Comparison of ENCODE assay signal across 10 mouse cellular contexts in genomic region chr14:116937910-116938560, GRCm38 (mm10). TPM values are rescaled to one million over a fixed set of nuclear protein-coding genes. Genes with fewer than 3 reads are reported as not detected.
DNase-seq lines count a peak whose midpoint lies in the region; ATAC-seq and TF ChIP-seq lines count a peak whose summit lies in the region.
"Had no signal": no experiment of that assay in that cellular context is flagged by ENCODE, and none has a peak within 500 bp of the region (broad histone marks: within the 10 kb centered on the region; RNA-seq: fewer than 3 reads in every experiment).

No protein-coding gene starts in this region.

- no peaks in the 10 kb centered on the region for H3K4me1 ChIP-seq in heart, postnatal 0 days (ENCODE audit: control insufficient read depth, insufficient read depth)
- no peaks in the 10 kb centered on the region for H3K4me1 ChIP-seq in midbrain, embryonic 14.5 days (ENCODE audit: control insufficient read depth, insufficient read depth, low read length)
- H3K4me1 ChIP-seq in midbrain, embryonic 10.5 days = peaks cover 6% of the 10 kb centered on the region; the same call in 1 of the 2 replicates
- no peaks in the 10 kb centered on the region for H3K4me1 ChIP-seq in hindbrain, embryonic 16.5 days (ENCODE audit: control insufficient read depth, insufficient read depth, low read depth, low read length)
- H3K4me1 ChIP-seq: stomach, embryonic 15.5 days had no signal

- H3K9me3 ChIP-seq in heart, postnatal 0 days (replicated peaks; ENCODE audit: control insufficient read depth, low read length) = no peaks in the 10 kb centered on the region
- H3K9me3 ChIP-seq in midbrain, embryonic 14.5 days (ENCODE audit: control insufficient read depth, low read length) = no peaks in the 10 kb centered on the region
- H3K9me3 ChIP-seq in midbrain, embryonic 10.5 days (replicated peaks) = no peaks in the 10 kb centered on the region
- no peaks in the 10 kb centered on the region for H3K9me3 ChIP-seq in hindbrain, embryonic 16.5 days (ENCODE audit: control insufficient read depth, low read length)
- H3K9me3 ChIP-seq: stomach, embryonic 15.5 days had no signal

- no peak for DNase-seq in heart, postnatal 0 days (ENCODE audit: low spot score)
- DNase-seq in heart, adult 8-10 months (ENCODE audit: low spot score) = no peak
- DNase-seq in midbrain, embryonic 14.5 days = peak; percentile 73
- DNase-seq in midbrain, embryonic 10.5 days (ENCODE audit: low spot score) = no peak
- DNase-seq in right cerebral cortex, postnatal 14 days = peak; percentile 28
- no peak for DNase-seq in c-Kit-positive CD71-positive TER-119-positive erythroid progenitor cells, embryonic 14.5 days (ENCODE audit: low spot score)
- DNase-seq: gastrocnemius, postnatal 25 days; lung, adult 2 months had no signal

- 69% methylated on average over 14 of the region's 14 CpGs for WGBS in heart, postnatal 0 days
- WGBS in midbrain, embryonic 14.5 days = 68% methylated on average over 14 of the region's 14 CpGs
- 89% methylated on average over 14 of the region's 14 CpGs for WGBS in midbrain, embryonic 10.5 days
- 66% methylated on average over 14 of the region's 14 CpGs for WGBS in hindbrain, embryonic 16.5 days

- 0 out of 2 replicates have a peak, but pooled peaks have one; percentile 13 for TF ChIP-seq CTCF in heart, postnatal 0 days (IDR thresholded peaks at IDR 0.05; ENCODE audit: low read depth)

- no peak overlapping the region for H3K4me3 ChIP-seq in heart, postnatal 0 days (ENCODE audit: low read depth, low read length)
- H3K4me3 ChIP-seq in midbrain, embryonic 14.5 days (replicated peaks; ENCODE audit: low read depth, low read length) = no peak overlapping the region
- H3K4me3 ChIP-seq in midbrain, embryonic 10.5 days = no peak overlapping the region
- no peak overlapping the region for H3K4me3 ChIP-seq in hindbrain, embryonic 16.5 days (ENCODE audit: low read length)
- H3K4me3 ChIP-seq: stomach, embryonic 15.5 days had no signal

- H3K27me3 ChIP-seq in heart, postnatal 0 days (ENCODE audit: control insufficient read depth, insufficient read depth, low read length) = no peaks in the 10 kb centered on the region
- no peaks in the 10 kb centered on the region for H3K27me3 ChIP-seq in midbrain, embryonic 14.5 days (ENCODE audit: control insufficient read depth, insufficient read depth, low read length)
- H3K27me3 ChIP-seq in midbrain, embryonic 10.5 days (ENCODE audit: low read depth, poor library complexity, severe bottlenecking) = no peaks in the 10 kb centered on the region
- H3K27me3 ChIP-seq in hindbrain, embryonic 16.5 days (replicated peaks; ENCODE audit: control insufficient read depth, insufficient read depth, low read length) = no peaks in the 10 kb centered on the region
- H3K27me3 ChIP-seq: stomach, embryonic 15.5 days had no signal

- ATAC-seq in heart, postnatal 0 days (ENCODE audit: insufficient read depth, low read depth) = no peak
- no peak for ATAC-seq in midbrain, embryonic 14.5 days (ENCODE audit: low FRiP score, low TSS enrichment)
- peak; percentile 61; the same call in 1 of the 2 replicates for ATAC-seq in hindbrain, embryonic 16.5 days

- no peaks in the 10 kb centered on the region for H3K36me3 ChIP-seq in heart, postnatal 0 days (replicated peaks; ENCODE audit: control insufficient read depth, insufficient read depth, low read length)
- H3K36me3 ChIP-seq in midbrain, embryonic 14.5 days (ENCODE audit: control insufficient read depth, insufficient read depth, low read length) = no peaks in the 10 kb centered on the region
- peaks cover 49% of the 10 kb centered on the region for H3K36me3 ChIP-seq in midbrain, embryonic 10.5 days
- no peaks in the 10 kb centered on the region for H3K36me3 ChIP-seq in hindbrain, embryonic 16.5 days (ENCODE audit: control insufficient read depth, insufficient read depth, low read length)
- H3K36me3 ChIP-seq: stomach, embryonic 15.5 days had no signal

- H3K4me2 ChIP-seq in heart, postnatal 0 days (ENCODE audit: low read depth, low read length) = no peak overlapping the region
- no peak overlapping the region for H3K4me2 ChIP-seq in midbrain, embryonic 14.5 days (ENCODE audit: low read length)
- H3K4me2 ChIP-seq in hindbrain, embryonic 16.5 days (ENCODE audit: low read length) = no peak overlapping the region
- H3K4me2 ChIP-seq: stomach, embryonic 15.5 days had no signal

- H3K27ac ChIP-seq in heart, postnatal 0 days (ENCODE audit: low read depth) = no peak overlapping the region
- H3K27ac ChIP-seq in midbrain, embryonic 14.5 days (replicated peaks; ENCODE audit: low read depth, low read length) = no peak overlapping the region
- H3K27ac ChIP-seq in midbrain, embryonic 10.5 days (replicated peaks) = no peak overlapping the region
- H3K27ac ChIP-seq in hindbrain, embryonic 16.5 days (ENCODE audit: low read depth, low read length) = no peak overlapping the region
- H3K27ac ChIP-seq: stomach, embryonic 15.5 days had no signal

- H3K9ac ChIP-seq in heart, postnatal 0 days (replicated peaks; ENCODE audit: low read depth, low read length) = no peak overlapping the region
- H3K9ac ChIP-seq in midbrain, embryonic 14.5 days (replicated peaks; ENCODE audit: low read length) = no peak overlapping the region
- no peak overlapping the region for H3K9ac ChIP-seq in hindbrain, embryonic 16.5 days (ENCODE audit: low read depth, low read length)
- H3K9ac ChIP-seq: stomach, embryonic 15.5 days had no signal

- no peak for TF ChIP-seq EP300 in heart, postnatal 0 days (IDR thresholded peaks at IDR 0.05; ENCODE audit: low read depth)

RNA-seq across cellular contexts. Expression of gene Gpc6, which starts 12.9 kb away (rescaled TPM):
- 17.1 and 20.7 TPM in 2 replicates for total RNA-seq in heart, postnatal 0 days (2014; rRNA removed; ENCODE audit: low replicate concordance)
- 10.8 and 11.0 TPM in 2 replicates for polyA plus RNA-seq in heart, postnatal 0 days (2015; fragmentation: Nextera tagmentation; extraction: Ambion mirVana)
- total RNA-seq in heart, adult 8-10 months (2022) = 10 to 100 TPM in 2 of 4 experiments, 1 to 10 TPM in 2; 7.7 to 10.5 (median 9.2) TPM
- 13.3 and 16.8 TPM in 2 replicates for polyA plus RNA-seq in midbrain, embryonic 14.5 days (2014; fragmentation: Nextera tagmentation; extraction: Ambion mirVana)
- polyA plus RNA-seq in midbrain, embryonic 10.5 days (2016; fragmentation: Nextera tagmentation; extraction: Ambion mirVana) = 36.6 and 37.7 TPM in 2 replicates
- 19.3 and 21.6 TPM in 2 replicates for polyA plus RNA-seq in hindbrain, embryonic 16.5 days (2015; fragmentation: Nextera tagmentation; extraction: Ambion mirVana)

Comparison
In these comparisons a context has a peak if more than half of its experiments do, and no peak if none do; other contexts are left out.
1. DNase-seq: peak in midbrain, embryonic 14.5 days (single experiment) and right cerebral cortex, postnatal 14 days (single experiment); none in heart, postnatal 0 days (single experiment), heart, adult 8-10 months (single experiment), midbrain, embryonic 10.5 days (single experiment) and c-Kit-positive CD71-positive TER-119-positive erythroid progenitor cells, embryonic 14.5 days (single experiment).